Mouse (Mus musculus): ENCODE data around the gene Camk1. TPM values are rescaled to one million over a fixed set of nuclear protein-coding genes. Genes with fewer than 3 reads are reported as not detected.

Gene Camk1
- total RNA-seq, 2 experiments from 2014 or later, result 39.3 to 39.5 TPM

- TF ChIP-seq CTCF (IDR thresholded peaks at IDR 0.05), result no peak
- intact Hi-C loops (cut with DNase I), result no loop called here
- no peak overlapping the region for H3K27ac ChIP-seq
Measured at GRCm38 (mm10) chr6:113289346-113289745, 54.4 kb downstream of the Camk1 start.

GRCm38 (mm10) chr6:113287236-113287635 lies 56.5 kb downstream of the Camk1 start:
- TF ChIP-seq CTCF (IDR thresholded peaks at IDR 0.05), result no peak
- intact Hi-C loops (cut with DNase I), result no loop called here

More at GRCm38 (mm10) chr6:113289346-113289745, 54.4 kb downstream of the Camk1 start:
- no peak overlapping the region for H3K4me3 ChIP-seq
- no peak for DNase-seq

GRCm38 (mm10) chr6:113286316-113286715 lies 57.5 kb downstream of the Camk1 start:
- intact Hi-C loops (cut with DNase I), result no loop called here
- no peak for TF ChIP-seq CTCF (IDR thresholded peaks at IDR 0.05)

More at GRCm38 (mm10) chr6:113287236-113287635, 56.5 kb downstream of the Camk1 start:
- H3K4me3 ChIP-seq, result no peak overlapping the region
- no peak overlapping the region for H3K27ac ChIP-seq
- no peak for DNase-seq

GRCm38 (mm10) chr6:113284931-113285330 lies 58.9 kb downstream of the Camk1 start:
- no peak overlapping the region for H3K4me3 ChIP-seq
- TF ChIP-seq CTCF (IDR thresholded peaks at IDR 0.05), result no peak
- intact Hi-C loops (cut with DNase I), result no loop called here
- no peak for DNase-seq
- no peak overlapping the region for H3K27ac ChIP-seq

More at GRCm38 (mm10) chr6:113286316-113286715, 57.5 kb downstream of the Camk1 start:
- no peak overlapping the region for H3K27ac ChIP-seq
- no peak overlapping the region for H3K4me3 ChIP-seq
- no peak for DNase-seq

Other genes with a start within 250 kb of the Camk1 start
- under 1 TPM; 0.39 to 0.54 TPM for gene Lhfpl4, start 148.6 kb downstream of the Camk1 start, total RNA-seq (2021)
- 10 to 100 TPM; 14.9 to 16.0 TPM for gene Mtmr14, start 106.1 kb downstream of the Camk1 start, total RNA-seq (2021)
- not detected for gene Cpne9, start 61.7 kb downstream of the Camk1 start, total RNA-seq (2021)
- 10 to 100 TPM; 10.2 to 10.3 TPM for gene Brpf1, start 36.8 kb downstream of the Camk1 start, total RNA-seq (2021)
- 1 to 10 TPM; 3.9 to 5.2 TPM for gene Ogg1, start 17.0 kb downstream of the Camk1 start, total RNA-seq (2021)
- gene Tada3, start 33.9 kb upstream of the Camk1 start, total RNA-seq (2021), result 10 to 100 TPM; 14.1 to 15.5 TPM
- 10 to 100 TPM; 47.4 to 53.4 TPM for gene Arpc4, start 34.1 kb upstream of the Camk1 start, total RNA-seq (2021)
- gene Ttll3, start 45.3 kb upstream of the Camk1 start, total RNA-seq (2021), result 1 to 10 TPM in 1 of 2 experiments, under 1 TPM in 1; 0.48 to 1.3 TPM
- 1 to 10 TPM; 7.7 to 8.3 TPM for gene Rpusd3, start 75.4 kb upstream of the Camk1 start, total RNA-seq (2021)
- 1 to 10 TPM in 1 of 2 experiments, under 1 TPM in 1; 0.97 to 5.0 TPM for gene Cidec, start 91.8 kb upstream of the Camk1 start, total RNA-seq (2021)
- gene Jagn1, start 98.6 kb upstream of the Camk1 start, total RNA-seq (2021), result 10 to 100 TPM; 28.2 to 29.7 TPM
- under 1 TPM; 0.25 to 0.26 TPM for gene Il17re, start 114.5 kb upstream of the Camk1 start, total RNA-seq (2021)
- 1 to 10 TPM; 4.2 to 4.7 TPM for gene Il17rc, start 127.4 kb upstream of the Camk1 start, total RNA-seq (2021)
- 10 to 100 TPM; 47.5 to 54.4 TPM for gene Creld1, start 139.3 kb upstream of the Camk1 start, total RNA-seq (2021)
- gene Prrt3, start 157.9 kb upstream of the Camk1 start, total RNA-seq (2021), result under 1 TPM; 0.08 to 0.11 TPM
- gene Emc3, start 187.7 kb upstream of the Camk1 start, total RNA-seq (2021), result 10 to 100 TPM; 54.9 to 63.2 TPM
- under 1 TPM; 0.10 to 0.28 TPM for gene Fancd2, start 187.7 kb upstream of the Camk1 start, total RNA-seq (2021)